20 mouse cellular contexts compared by ENCODE assay signal in genomic region chr16:50508673-50509528, GRCm38 (mm10).
"Had no signal": no experiment of that assay in that cellular context is flagged by ENCODE, and none has a peak within 500 bp of the region (broad histone marks: within the 10 kb centered on the region; RNA-seq: fewer than 3 reads in every experiment).

No protein-coding gene starts in this region.

- ATAC-seq: forebrain, postnatal 0 days; hindbrain, postnatal 0 days; liver, embryonic 12.5 days had no signal

- H3K4me2 ChIP-seq: heart, embryonic 11.5 days; hindbrain, embryonic 13.5 days; hindbrain, embryonic 15.5 days; limb, embryonic 12.5 days; liver, embryonic 12.5 days had no signal

- DNase-seq: forebrain, postnatal 0 days; gastrocnemius, postnatal 14 days; gastrocnemius, postnatal 36 days; heart, adult 18-20 months; heart, postnatal 10 days; kidney, adult 18-20 months; kidney, adult 8-10 months; kidney, postnatal 10 days; kidney, postnatal 25 days; kidney, postnatal 4 days; liver had no signal

- H3K36me3 ChIP-seq: hindbrain, embryonic 13.5 days; hindbrain, embryonic 15.5 days; limb, embryonic 10.5 days; limb, embryonic 12.5 days; liver, embryonic 12.5 days had no signal

- H3K9me3 ChIP-seq: hindbrain, embryonic 13.5 days; hindbrain, embryonic 15.5 days; limb, embryonic 10.5 days; limb, embryonic 12.5 days; liver, embryonic 12.5 days had no signal

- H3K27me3 ChIP-seq: hindbrain, embryonic 13.5 days; hindbrain, embryonic 15.5 days; limb, embryonic 12.5 days; liver, embryonic 12.5 days had no signal

- H3K27ac ChIP-seq: hindbrain, embryonic 13.5 days; hindbrain, embryonic 15.5 days; hindbrain, postnatal 0 days; layer of hippocampus, adult 2 months; limb, embryonic 10.5 days; limb, embryonic 12.5 days; liver, embryonic 12.5 days; liver, embryonic 14.5 days had no signal

- H3K4me3 ChIP-seq: hindbrain, embryonic 13.5 days; hindbrain, embryonic 15.5 days; layer of hippocampus, adult 2 months; limb, embryonic 10.5 days; limb, embryonic 12.5 days; liver, embryonic 12.5 days had no signal

- H3K9ac ChIP-seq: forebrain, postnatal 0 days; hindbrain, embryonic 13.5 days; hindbrain, embryonic 15.5 days; limb, embryonic 12.5 days; liver, embryonic 12.5 days; liver, embryonic 14.5 days had no signal

- H3K4me1 ChIP-seq: hindbrain, embryonic 13.5 days; hindbrain, embryonic 15.5 days; limb, embryonic 12.5 days; liver, embryonic 12.5 days had no signal
